In genomic region chr4:129641756-129642155, GRCm38 (mm10) we compare ENCODE assay signal across 8 mouse cellular contexts. TPM values are rescaled to one million over a fixed set of nuclear protein-coding genes. Genes with fewer than 3 reads are reported as not detected.
DNase-seq lines count a peak whose midpoint lies in the region; ATAC-seq and TF ChIP-seq lines count a peak whose summit lies in the region.

No protein-coding gene starts in this region.

- peaks cover 6% of the 10 kb centered on the region; the same call in 1 of the 2 replicates for H3K4me1 ChIP-seq in lung, embryonic 14.5 days (ENCODE audit: insufficient read depth)
- H3K4me1 ChIP-seq in hindbrain, embryonic 16.5 days (ENCODE audit: control insufficient read depth, insufficient read depth, low read depth, low read length) = peaks cover 22% of the 10 kb centered on the region

- WGBS in lung, embryonic 14.5 days = 44% methylated on average over 5 of the region's 5 CpGs
- WGBS in hindbrain, embryonic 16.5 days = 42% methylated on average over 5 of the region's 5 CpGs

- H3K9ac ChIP-seq in lung, embryonic 14.5 days = no peak overlapping the region
- H3K9ac ChIP-seq in hindbrain, embryonic 16.5 days (ENCODE audit: low read depth, low read length) = no peak overlapping the region

- no peak overlapping the region for H3K27ac ChIP-seq in lung, embryonic 14.5 days (ENCODE audit: low read depth)
- H3K27ac ChIP-seq in hindbrain, embryonic 16.5 days (ENCODE audit: low read depth, low read length) = no peak overlapping the region

- peak; percentile 25 for DNase-seq in adrenal gland, adult 2 months
- DNase-seq in adrenal gland, adult 8-10 months = no peak
- DNase-seq in lung, embryonic 14.5 days = peak; percentile 41
- DNase-seq in lung, postnatal 25 days (ENCODE audit: low spot score) = no peak
- DNase-seq in lung, postnatal 36 days = peak; percentile 44
- no peak for DNase-seq in urinary bladder, postnatal 25 days (ENCODE audit: low spot score)
- no peak for DNase-seq in left cerebral cortex, adult 9 months (ENCODE audit: low spot score in 2 of 2)

- TF ChIP-seq CTCF in lung, embryonic 14.5 days (IDR thresholded peaks at IDR 0.05; ENCODE audit: low read depth) = no peak

- no peaks in the 10 kb centered on the region for H3K27me3 ChIP-seq in lung, embryonic 14.5 days (ENCODE audit: insufficient read depth, low read length)
- H3K27me3 ChIP-seq in hindbrain, embryonic 16.5 days (replicated peaks; ENCODE audit: control insufficient read depth, insufficient read depth, low read length) = no peaks in the 10 kb centered on the region

- H3K4me3 ChIP-seq in lung, embryonic 14.5 days (ENCODE audit: low read depth, low read length) = peak overlapping the region; percentile 67; the same call in 1 of the 2 replicates
- H3K4me3 ChIP-seq in hindbrain, embryonic 16.5 days (ENCODE audit: low read length) = no peak overlapping the region

- no peak for ATAC-seq in lung, embryonic 14.5 days (ENCODE audit: insufficient read depth)
- ATAC-seq in hindbrain, embryonic 16.5 days = no peak

- H3K4me2 ChIP-seq in lung, embryonic 14.5 days = peak overlapping the region; percentile 94
- peak overlapping the region; percentile 46; the same call in 1 of the 2 replicates for H3K4me2 ChIP-seq in hindbrain, embryonic 16.5 days (ENCODE audit: low read length)

- no peaks in the 10 kb centered on the region for H3K9me3 ChIP-seq in lung, embryonic 14.5 days (ENCODE audit: low read depth, low read length)
- no peaks in the 10 kb centered on the region for H3K9me3 ChIP-seq in hindbrain, embryonic 16.5 days (ENCODE audit: control insufficient read depth, low read length)

- peaks cover 55% of the 10 kb centered on the region for H3K36me3 ChIP-seq in lung, embryonic 14.5 days (ENCODE audit: insufficient read depth)
- peaks cover 10% of the 10 kb centered on the region for H3K36me3 ChIP-seq in hindbrain, embryonic 16.5 days (ENCODE audit: control insufficient read depth, insufficient read depth, low read length)

RNA-seq across cellular contexts. Expression of gene Txlna, which starts 0.9 kb away (rescaled TPM):
- 10 to 100 TPM; 56.0 to 66.6 TPM for total RNA-seq in adrenal gland, adult 2 months (2021)
- polyA plus RNA-seq in adrenal gland, adult 2 months (2012; rRNA removed) = 25.2 and 28.9 TPM in 2 replicates
- total RNA-seq in adrenal gland, adult 8-10 months (2022) = 10 to 100 TPM; 65.9 to 84.3 (median 74.4) TPM
- 100 and 109 TPM in 2 replicates for polyA plus RNA-seq in lung, embryonic 14.5 days (2014; fragmentation: Nextera tagmentation; extraction: Ambion mirVana)
- polyA plus RNA-seq in hindbrain, embryonic 16.5 days (2015; fragmentation: Nextera tagmentation; extraction: Ambion mirVana) = 39.7 and 46.0 TPM in 2 replicates

RNA-seq across cellular contexts. Expression of gene Ccdc28b, which starts 18.0 kb away (rescaled TPM):
- 10 to 100 TPM; 22.1 to 33.4 TPM for total RNA-seq in adrenal gland, adult 2 months (2021)
- 23.9 and 24.3 TPM in 2 replicates for polyA plus RNA-seq in adrenal gland, adult 2 months (2012; rRNA removed)
- total RNA-seq in adrenal gland, adult 8-10 months (2022) = 10 to 100 TPM; 32.1 to 49.2 (median 43.5) TPM
- 43.9 and 46.3 TPM in 2 replicates for polyA plus RNA-seq in lung, embryonic 14.5 days (2014; fragmentation: Nextera tagmentation; extraction: Ambion mirVana)
- polyA plus RNA-seq in hindbrain, embryonic 16.5 days (2015; fragmentation: Nextera tagmentation; extraction: Ambion mirVana) = 160 and 169 TPM in 2 replicates

RNA-seq across cellular contexts. Expression of gene Iqcc, which starts 22.9 kb away (rescaled TPM):
- 10 to 100 TPM; 28.2 to 32.0 TPM for total RNA-seq in adrenal gland, adult 2 months (2021)
- polyA plus RNA-seq in adrenal gland, adult 2 months (2012; rRNA removed) = 56.0 and 63.9 TPM in 2 replicates
- total RNA-seq in adrenal gland, adult 8-10 months (2022) = 10 to 100 TPM; 35.1 to 47.4 (median 43.0) TPM
- 23.6 and 25.8 TPM in 2 replicates for polyA plus RNA-seq in lung, embryonic 14.5 days (2014; fragmentation: Nextera tagmentation; extraction: Ambion mirVana)
- 27.6 and 33.4 TPM in 2 replicates for polyA plus RNA-seq in hindbrain, embryonic 16.5 days (2015; fragmentation: Nextera tagmentation; extraction: Ambion mirVana)

RNA-seq across cellular contexts. Expression of gene Dcdc2b, which starts 27.7 kb away (rescaled TPM):
- total RNA-seq in adrenal gland, adult 2 months (2021) = 1 to 10 TPM; 1.8 to 2.4 TPM
- 4.5 and 7.4 TPM in 2 replicates for polyA plus RNA-seq in adrenal gland, adult 2 months (2012; rRNA removed)
- total RNA-seq in adrenal gland, adult 8-10 months (2022) = 1 to 10 TPM; 1.4 to 4.2 (median 2.8) TPM
- 2.1 and 2.5 TPM in 2 replicates for polyA plus RNA-seq in lung, embryonic 14.5 days (2014; fragmentation: Nextera tagmentation; extraction: Ambion mirVana)
- 2.1 and 3.9 TPM in 2 replicates for polyA plus RNA-seq in hindbrain, embryonic 16.5 days (2015; fragmentation: Nextera tagmentation; extraction: Ambion mirVana)

RNA-seq across cellular contexts. Expression of gene Kpna6, which starts 30.8 kb away (rescaled TPM):
- total RNA-seq in adrenal gland, adult 2 months (2021) = 10 to 100 TPM; 82.7 to 93.8 TPM
- 23.7 and 31.1 TPM in 2 replicates for polyA plus RNA-seq in adrenal gland, adult 2 months (2012; rRNA removed)
- 100 to 1,000 TPM in 2 of 4 experiments, 10 to 100 TPM in 2; 79.9 to 108 (median 103) TPM for total RNA-seq in adrenal gland, adult 8-10 months (2022)
- 12.3 and 14.9 TPM in 2 replicates for polyA plus RNA-seq in lung, embryonic 14.5 days (2014; fragmentation: Nextera tagmentation; extraction: Ambion mirVana)
- 18.2 and 20.3 TPM in 2 replicates for polyA plus RNA-seq in hindbrain, embryonic 16.5 days (2015; fragmentation: Nextera tagmentation; extraction: Ambion mirVana)

Comparison
In these comparisons a context has a peak if more than half of its experiments do, and no peak if none do; other contexts are left out.
1. DNase-seq: peak in adrenal gland, adult 2 months (single experiment), lung, embryonic 14.5 days (single experiment) and lung, postnatal 36 days (single experiment); none in adrenal gland, adult 8-10 months (single experiment), lung, postnatal 25 days (single experiment), urinary bladder, postnatal 25 days (single experiment) and left cerebral cortex, adult 9 months (0 of 2).